Mouse (Mus musculus): ENCODE results near the gene Atxn1.

DNA sequence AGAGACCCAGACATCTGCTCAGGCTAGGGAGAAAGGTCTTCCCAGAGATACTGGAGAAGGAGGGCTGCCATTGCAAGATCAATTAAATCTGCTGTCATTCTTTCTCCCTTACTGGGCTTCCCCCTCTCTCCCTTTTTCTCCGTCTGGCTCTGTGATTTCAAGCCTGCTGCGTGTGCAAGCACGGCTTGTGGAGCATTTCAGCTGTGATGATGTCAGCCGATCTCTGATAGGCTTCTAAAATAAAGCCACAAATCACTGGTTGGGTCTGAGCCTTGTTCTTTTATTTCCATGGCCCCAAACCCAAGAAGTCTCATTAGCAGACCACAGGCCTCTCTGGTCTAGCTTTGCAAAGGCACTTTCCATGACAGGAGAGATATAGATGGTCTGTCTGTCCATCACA, 399.9 kb downstream of the Atxn1 start:
- TF ChIP-seq CTCF (IDR thresholded peaks at IDR 0.05; ENCODE audit: extremely low read depth, insufficient read depth, low read length) (no peak), POLR2A (IDR thresholded peaks at IDR 0.05; ENCODE audit: extremely low read depth, insufficient read depth, low read length) (no peak)

Data from cortical plate, adult 2 months (tissue).